Mouse (Mus musculus): Measurements from ENCODE around the gene Bach1. TPM values are rescaled to one million over a fixed set of nuclear protein-coding genes. Genes with fewer than 3 reads are reported as not detected.

Bach1 gene
- polyA plus RNA-seq, 1 experiment from 2014 or later, result 19.2 TPM

DNA sequence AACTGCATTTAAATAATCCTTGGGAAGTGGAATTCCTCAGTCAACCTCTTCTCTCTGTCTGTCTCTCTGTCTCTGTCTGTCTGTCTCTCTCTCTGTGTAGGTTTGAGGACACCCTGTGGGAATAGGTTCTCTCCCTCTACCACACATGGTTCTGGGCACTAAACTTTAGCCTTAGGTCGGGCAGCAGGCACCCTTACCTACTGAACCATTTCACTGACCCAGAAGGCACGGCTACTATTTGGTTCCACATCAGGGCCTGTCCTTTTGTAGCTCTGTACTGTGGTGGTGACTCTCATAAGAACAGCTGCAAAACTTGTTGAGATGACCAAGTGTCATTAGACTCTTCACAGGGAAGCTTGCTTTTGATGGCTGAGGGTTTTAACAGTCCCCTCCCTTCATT is 3.1 kb downstream of the Bach1 start:
- DNase-seq (ENCODE audit: low spot score, missing footprints), result no peak
- ATAC-seq (ENCODE audit: low FRiP score), result no peak
- no peak overlapping the region for H3K4me2 ChIP-seq
- no peak overlapping the region for H3K4me3 ChIP-seq (ENCODE audit: low read depth, low read length)
- H3K27me3 ChIP-seq (ENCODE audit: control insufficient read depth, insufficient read depth, low read length), result no peaks in the 10 kb centered on the region
- H3K36me3 ChIP-seq (ENCODE audit: control insufficient read depth, insufficient read depth, low read length), result no peaks in the 10 kb centered on the region
- no peak overlapping the region for H3K27ac ChIP-seq (ENCODE audit: low read depth, low read length)
- 65% methylated on average over 2 of the region's 2 CpGs for WGBS
- no peak overlapping the region for H3K9ac ChIP-seq (ENCODE audit: low read length)
- H3K4me1 ChIP-seq (ENCODE audit: control insufficient read depth, insufficient read depth, low read length), result peaks cover 23% of the 10 kb centered on the region
- H3K9me3 ChIP-seq (ENCODE audit: control insufficient read depth, low read length), result no peaks in the 10 kb centered on the region

DNA sequence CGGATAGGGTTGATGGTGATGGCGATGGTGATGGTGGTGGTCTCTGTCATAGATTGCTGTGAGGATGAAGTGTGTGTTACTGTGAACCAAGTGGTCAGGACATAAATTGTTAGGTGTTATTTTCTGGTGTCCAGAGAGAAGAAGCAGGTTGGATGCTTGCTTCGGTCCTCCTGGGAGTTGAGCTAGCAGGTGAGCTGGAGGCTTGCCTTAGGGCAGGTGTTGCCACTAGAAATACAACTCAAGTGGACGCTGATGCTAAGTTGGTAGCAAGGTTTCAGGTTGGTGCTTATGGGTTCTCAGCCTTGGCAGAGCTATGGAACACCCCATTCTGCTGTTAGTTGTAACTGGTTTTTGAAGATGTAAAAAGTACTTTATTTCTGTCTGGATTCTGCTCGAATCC is 4.1 kb downstream of the Bach1 start:
- no peak for ATAC-seq (ENCODE audit: low FRiP score)
- DNase-seq (ENCODE audit: low spot score, missing footprints), result no peak
- Histone ChIP-seq H3K9me3 (ENCODE audit: control insufficient read depth, low read length) (no peaks in the 10 kb centered on the region), H3K4me1 (ENCODE audit: control insufficient read depth, insufficient read depth, low read length) (peaks cover 32% of the 10 kb centered on the region), H3K27me3 (ENCODE audit: control insufficient read depth, insufficient read depth, low read length) (no peaks in the 10 kb centered on the region), H3K36me3 (ENCODE audit: control insufficient read depth, insufficient read depth, low read length) (no peaks in the 10 kb centered on the region), H3K9ac (ENCODE audit: low read length) (no peak overlapping the region), H3K4me3 (ENCODE audit: low read depth, low read length) (no peak overlapping the region), H3K4me2 (no peak overlapping the region), H3K27ac (ENCODE audit: low read depth, low read length) (no peak overlapping the region)
- WGBS, result 93% methylated on average over 5 of the region's 5 CpGs

DNA sequence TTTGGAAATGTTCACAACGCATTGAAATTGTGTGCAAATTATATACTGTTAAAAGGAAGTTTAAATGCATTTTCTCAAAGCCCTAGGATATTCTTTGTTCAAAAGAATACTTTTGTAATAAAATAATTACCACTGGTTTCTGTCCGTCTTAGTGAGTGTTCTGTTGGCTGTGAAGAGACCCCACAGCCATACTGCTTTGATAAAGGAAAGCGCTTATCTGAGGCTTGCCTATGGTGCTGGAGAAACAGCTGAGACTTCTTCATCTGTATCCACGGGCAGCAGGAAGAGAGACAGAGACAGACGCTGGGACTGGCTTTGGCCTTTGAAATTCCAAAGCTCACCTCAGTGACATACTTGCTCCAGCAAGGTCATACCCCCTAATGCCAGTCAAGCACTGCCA is 5.5 kb downstream of the Bach1 start:
- peaks cover 34% of the 10 kb centered on the region for H3K4me1 ChIP-seq (ENCODE audit: control insufficient read depth, insufficient read depth, low read length)

DNA sequence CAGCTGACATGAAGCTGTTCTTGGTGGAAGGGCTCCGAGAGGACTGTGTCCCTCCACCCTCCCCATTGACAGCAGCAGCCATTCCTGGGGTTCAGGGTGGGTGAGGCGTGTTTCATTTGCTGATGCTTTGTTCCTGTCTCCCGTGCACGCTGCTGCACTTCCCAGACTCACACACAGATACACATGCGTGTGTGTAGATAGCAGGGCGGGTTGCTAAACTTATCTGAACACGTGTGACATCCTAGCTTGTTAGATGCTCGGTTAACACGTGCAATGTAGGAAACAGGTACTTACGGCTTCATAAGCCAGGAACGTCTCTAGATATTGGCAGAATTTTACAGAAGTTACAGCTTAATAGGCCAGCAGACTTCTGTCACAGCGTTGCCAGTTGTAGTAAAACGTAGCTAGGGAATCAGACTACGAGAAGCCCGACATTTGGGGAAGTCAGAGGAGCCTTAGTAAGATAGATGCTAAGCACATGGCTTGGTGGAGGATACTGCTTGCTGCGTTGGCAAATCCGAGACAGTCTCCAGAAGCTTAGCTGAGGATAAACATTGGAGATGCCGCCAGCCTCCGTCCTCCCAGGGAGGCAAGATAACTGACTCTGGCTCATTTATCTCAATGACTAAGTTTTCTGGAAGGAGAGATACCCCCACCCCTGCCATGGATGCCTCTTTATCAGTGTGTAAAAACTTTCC is 7.3 kb downstream of the Bach1 start:
- 0 out of 2 replicates have a peak overlapping the region, but pooled peaks have one; percentile 19 for H3K4me2 ChIP-seq
- 0 out of 2 replicates have a peak, but pooled peaks have one; percentile 19 for ATAC-seq (ENCODE audit: low FRiP score)

More for the DNA sequence above, 5.5 kb downstream of the Bach1 start:
- no peaks in the 10 kb centered on the region for H3K27me3 ChIP-seq (ENCODE audit: control insufficient read depth, insufficient read depth, low read length)
- no peak overlapping the region for H3K4me2 ChIP-seq
- DNase-seq (ENCODE audit: low spot score, missing footprints) (no peak), ATAC-seq (ENCODE audit: low FRiP score) (no peak)
- no peaks in the 10 kb centered on the region for H3K9me3 ChIP-seq (ENCODE audit: control insufficient read depth, low read length)
- no peak overlapping the region for H3K4me3 ChIP-seq (ENCODE audit: low read depth, low read length)
- no peak overlapping the region for H3K9ac ChIP-seq (ENCODE audit: low read length)
- H3K36me3 ChIP-seq (ENCODE audit: control insufficient read depth, insufficient read depth, low read length), result no peaks in the 10 kb centered on the region
- 58% methylated on average over 5 of the region's 5 CpGs for WGBS
- H3K27ac ChIP-seq (ENCODE audit: low read depth, low read length), result no peak overlapping the region

GRCm38 (mm10) chr16:87707335-87707734 is 8.6 kb downstream of the Bach1 start:
- H3K4me2 ChIP-seq, result no peak overlapping the region
- WGBS, result 80% methylated on average over 4 of the region's 4 CpGs
- ATAC-seq (ENCODE audit: low FRiP score), result no peak

More for the DNA sequence above, 7.3 kb downstream of the Bach1 start:
- H3K4me1 ChIP-seq (ENCODE audit: control insufficient read depth, insufficient read depth, low read length), result peaks cover 27% of the 10 kb centered on the region
- DNase-seq (ENCODE audit: low spot score, missing footprints), result no peak
- no peaks in the 10 kb centered on the region for H3K9me3 ChIP-seq (ENCODE audit: control insufficient read depth, low read length)
- no peaks in the 10 kb centered on the region for H3K27me3 ChIP-seq (ENCODE audit: control insufficient read depth, insufficient read depth, low read length)
- no peaks in the 10 kb centered on the region for H3K36me3 ChIP-seq (ENCODE audit: control insufficient read depth, insufficient read depth, low read length)
- no peak overlapping the region for H3K4me3 ChIP-seq (ENCODE audit: low read depth, low read length)
- no peak overlapping the region for H3K27ac ChIP-seq (ENCODE audit: low read depth, low read length)
- H3K9ac ChIP-seq (ENCODE audit: low read length), result no peak overlapping the region
- 59% methylated on average over 19 of the region's 19 CpGs for WGBS

DNA sequence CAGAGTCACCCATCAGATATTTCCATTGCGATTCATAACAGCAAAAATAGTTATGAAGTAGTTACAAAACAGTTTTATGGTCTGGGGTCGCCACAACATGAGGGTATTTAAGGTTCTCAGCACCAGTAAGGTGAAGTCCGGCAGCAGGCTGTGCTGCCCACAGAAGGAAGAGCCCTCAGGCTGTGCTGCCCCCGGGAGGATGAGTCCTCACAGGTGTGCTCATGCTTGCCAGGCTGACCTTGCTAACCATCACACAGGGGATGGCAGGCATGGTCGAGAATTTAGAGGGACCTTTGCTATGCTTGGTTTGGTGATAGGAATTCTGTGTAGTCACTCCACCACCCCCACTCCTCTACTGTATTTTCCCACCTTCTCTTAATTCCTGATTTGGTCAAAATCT is 9.8 kb downstream of the Bach1 start:
- H3K9me3 ChIP-seq (ENCODE audit: control insufficient read depth, low read length), result no peaks in the 10 kb centered on the region
- no peak overlapping the region for H3K4me3 ChIP-seq (ENCODE audit: low read depth, low read length)
- no peak for DNase-seq (ENCODE audit: low spot score, missing footprints)
- H3K27me3 ChIP-seq (ENCODE audit: control insufficient read depth, insufficient read depth, low read length), result no peaks in the 10 kb centered on the region
- H3K27ac ChIP-seq (ENCODE audit: low read depth, low read length), result no peak overlapping the region
- no peak overlapping the region for H3K4me2 ChIP-seq
- no peaks in the 10 kb centered on the region for H3K36me3 ChIP-seq (ENCODE audit: control insufficient read depth, insufficient read depth, low read length)
- peaks cover 27% of the 10 kb centered on the region for H3K4me1 ChIP-seq (ENCODE audit: control insufficient read depth, insufficient read depth, low read length)
- ATAC-seq (ENCODE audit: low FRiP score), result no peak
- no peak overlapping the region for H3K9ac ChIP-seq (ENCODE audit: low read length)
- 82% methylated on average over 5 of the region's 5 CpGs for WGBS

More at GRCm38 (mm10) chr16:87707335-87707734, 8.6 kb downstream of the Bach1 start:
- no peaks in the 10 kb centered on the region for H3K36me3 ChIP-seq (ENCODE audit: control insufficient read depth, insufficient read depth, low read length)
- peaks cover 27% of the 10 kb centered on the region for H3K4me1 ChIP-seq (ENCODE audit: control insufficient read depth, insufficient read depth, low read length)
- no peak for DNase-seq (ENCODE audit: low spot score, missing footprints)
- H3K4me3 ChIP-seq (ENCODE audit: low read depth, low read length), result no peak overlapping the region
- H3K27me3 ChIP-seq (ENCODE audit: control insufficient read depth, insufficient read depth, low read length), result no peaks in the 10 kb centered on the region
- no peak overlapping the region for H3K27ac ChIP-seq (ENCODE audit: low read depth, low read length)
- H3K9ac ChIP-seq (ENCODE audit: low read length), result no peak overlapping the region
- no peaks in the 10 kb centered on the region for H3K9me3 ChIP-seq (ENCODE audit: control insufficient read depth, low read length)

DNA sequence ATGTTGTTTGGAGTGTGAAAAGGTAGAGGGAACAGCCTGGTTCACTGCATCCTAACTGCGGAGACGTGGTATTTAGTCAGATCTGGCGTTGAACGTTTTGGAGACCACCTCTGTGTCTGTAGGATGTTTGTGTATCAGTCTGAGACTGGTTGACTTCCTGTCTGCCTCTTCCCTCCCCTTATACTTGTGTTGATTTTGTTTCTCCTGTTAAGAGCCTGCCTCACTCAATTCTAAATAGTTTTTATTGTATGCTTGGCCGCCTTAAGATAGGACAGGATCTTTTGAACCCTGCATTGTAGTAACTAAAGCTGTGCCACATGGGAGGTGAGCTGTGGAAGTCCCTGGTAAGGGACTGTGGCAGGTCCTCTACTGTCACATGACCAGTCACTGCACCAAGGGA is 10.4 kb downstream of the Bach1 start:
- no peaks in the 10 kb centered on the region for H3K27me3 ChIP-seq (ENCODE audit: control insufficient read depth, insufficient read depth, low read length)
- 78% methylated on average over 5 of the region's 5 CpGs for WGBS
- no peak for DNase-seq (ENCODE audit: low spot score, missing footprints)
- H3K4me1 ChIP-seq (ENCODE audit: control insufficient read depth, insufficient read depth, low read length), result peaks cover 27% of the 10 kb centered on the region
- no peak overlapping the region for H3K27ac ChIP-seq (ENCODE audit: low read depth, low read length)
- H3K4me2 ChIP-seq, result no peak overlapping the region
- no peak overlapping the region for H3K9ac ChIP-seq (ENCODE audit: low read length)
- H3K36me3 ChIP-seq (ENCODE audit: control insufficient read depth, insufficient read depth, low read length), result no peaks in the 10 kb centered on the region
- H3K4me3 ChIP-seq (ENCODE audit: low read depth, low read length), result no peak overlapping the region
- ATAC-seq (ENCODE audit: low FRiP score), result no peak
- H3K9me3 ChIP-seq (ENCODE audit: control insufficient read depth, low read length), result no peaks in the 10 kb centered on the region

- no peaks in the 10 kb centered on the region for H3K36me3 ChIP-seq (ENCODE audit: control insufficient read depth, insufficient read depth, low read length)
- H3K4me3 ChIP-seq (ENCODE audit: low read depth, low read length), result no peak overlapping the region
- H3K4me1 ChIP-seq (ENCODE audit: control insufficient read depth, insufficient read depth, low read length), result peaks cover 27% of the 10 kb centered on the region
- H3K27me3 ChIP-seq (ENCODE audit: control insufficient read depth, insufficient read depth, low read length), result no peaks in the 10 kb centered on the region
- no peak overlapping the region for H3K27ac ChIP-seq (ENCODE audit: low read depth, low read length)
- H3K9ac ChIP-seq (ENCODE audit: low read length), result no peak overlapping the region
- no peaks in the 10 kb centered on the region for H3K9me3 ChIP-seq (ENCODE audit: control insufficient read depth, low read length)
- 98% methylated on average over 9 of the region's 9 CpGs for whole genome bisulfite sequencing
- DNase-seq (ENCODE audit: low spot score, missing footprints), result no peak
- no peak overlapping the region for H3K4me2 ChIP-seq
- ATAC-seq (ENCODE audit: low FRiP score), result no peak
Observed at GRCm38 (mm10) chr16:87709971-87710370, 11.2 kb downstream of the Bach1 start.

GRCm38 (mm10) chr16:87711961-87712360 is 13.2 kb downstream of the Bach1 start:
- Histone ChIP-seq H3K4me2 (no peak overlapping the region), H3K36me3 (ENCODE audit: control insufficient read depth, insufficient read depth, low read length) (0 out of 2 replicates have a peak, but pooled peaks cover 3% of the 10 kb centered on the region), H3K4me3 (ENCODE audit: low read depth, low read length) (no peak overlapping the region), H3K4me1 (ENCODE audit: control insufficient read depth, insufficient read depth, low read length) (peaks cover 14% of the 10 kb centered on the region), H3K9me3 (ENCODE audit: control insufficient read depth, low read length) (no peaks in the 10 kb centered on the region), H3K27me3 (ENCODE audit: control insufficient read depth, insufficient read depth, low read length) (no peaks in the 10 kb centered on the region), H3K9ac (ENCODE audit: low read length) (no peak overlapping the region), H3K27ac (ENCODE audit: low read depth, low read length) (no peak overlapping the region)
- DNase-seq (ENCODE audit: low spot score, missing footprints) (no peak), ATAC-seq (ENCODE audit: low FRiP score) (no peak)
- WGBS, result 90% methylated on average over 2 of the region's 2 CpGs
